Mouse (Mus musculus) small intestine, adult 2 months (tissue): ENCODE data around the gene Dap3.

Experiments used
- CTCF ChIP-seq: fragments of 200-500 bp; IDR thresholded peaks from 2 replicates; pipeline ENCODE4 v1.5.1; 2012; ENCODE audit warnings: low read depth, mild to moderate bottlenecking, control low read depth, inconsistent platforms, low read length, moderate library complexity, mixed read lengths; ENCODE audit not compliant: insufficient replicate concordance, insufficient read length; ENCODE audit errors: extremely low read depth
- POLR2A ChIP-seq: fragments of 200-500 bp; IDR thresholded peaks from 2 replicates; pipeline ENCODE4 v1.6.1; 2012; ENCODE audit warnings: low read depth, mild to moderate bottlenecking, control low read depth, inconsistent platforms, low read length, moderate library complexity

- TF ChIP-seq POLR2A = no peak
- no peak for TF ChIP-seq CTCF
Measured at GRCm38 (mm10) chr3:88981206-88982010, 30.4 kb upstream of the Dap3 start.
